Mouse (Mus musculus): ENCODE measurements around the gene Pkp4. TPM values are rescaled to one million over a fixed set of nuclear protein-coding genes. Genes with fewer than 3 reads are reported as not detected.
"Not testable (repeated sequence)": the region's sequence is repeated elsewhere in the genome, so short reads cannot be mapped to it uniquely, and the experiment has no call there.

The Pkp4 gene
- polyA plus RNA-seq, 1 experiment from 2014 or later = 32.4 TPM

- Histone ChIP-seq H3K4me2 (no peak overlapping the region), H3K27ac (ENCODE audit: low read depth) (no peak overlapping the region), H3K4me3 (ENCODE audit: low read depth, low read length) (no peak overlapping the region), H3K4me1 (ENCODE audit: insufficient read depth) (no peaks in the 10 kb centered on the region), H3K36me3 (ENCODE audit: insufficient read depth) (no peaks in the 10 kb centered on the region), H3K9ac (no peak overlapping the region), H3K9me3 (ENCODE audit: low read depth, low read length) (no peaks in the 10 kb centered on the region), H3K27me3 (ENCODE audit: insufficient read depth, low read length) (no peaks in the 10 kb centered on the region)
- WGBS = 52% methylated on average over 4 of the region's 4 CpGs
- no peak for DNase-seq
- TF ChIP-seq CTCF (IDR thresholded peaks at IDR 0.05; ENCODE audit: low read depth) = no peak
- no peak for ATAC-seq (ENCODE audit: insufficient read depth)
These were observed 224.7 kb downstream of the Pkp4 start for GRCm38 (mm10) chr2:59385211-59385935.

- ATAC-seq (ENCODE audit: insufficient read depth) (no peak), DNase-seq (no peak)
- no peaks in the 10 kb centered on the region for H3K27me3 ChIP-seq (ENCODE audit: insufficient read depth, low read length)
- no peaks in the 10 kb centered on the region for H3K4me1 ChIP-seq (ENCODE audit: insufficient read depth)
- H3K27ac ChIP-seq (ENCODE audit: low read depth) = no peak overlapping the region
- H3K9ac ChIP-seq = no peak overlapping the region
- no peak overlapping the region for H3K4me3 ChIP-seq (ENCODE audit: low read depth, low read length)
- 80% methylated on average over 5 of the region's 5 CpGs for WGBS
- H3K4me2 ChIP-seq = no peak overlapping the region
- no peak for TF ChIP-seq CTCF (IDR thresholded peaks at IDR 0.05; ENCODE audit: low read depth)
- H3K9me3 ChIP-seq (ENCODE audit: low read depth, low read length) = no peaks in the 10 kb centered on the region
- H3K36me3 ChIP-seq (ENCODE audit: insufficient read depth) = no peaks in the 10 kb centered on the region
These were observed 229.3 kb downstream of the Pkp4 start for GRCm38 (mm10) chr2:59389971-59390370.

GRCm38 (mm10) chr2:59393177-59393576 lies 232.5 kb downstream of the Pkp4 start:
- Histone ChIP-seq H3K27ac (ENCODE audit: low read depth) (no peak overlapping the region), H3K4me1 (ENCODE audit: insufficient read depth) (no peaks in the 10 kb centered on the region), H3K4me3 (ENCODE audit: low read depth, low read length) (no peak overlapping the region), H3K9ac (no peak overlapping the region), H3K4me2 (no peak overlapping the region), H3K9me3 (ENCODE audit: low read depth, low read length) (no peaks in the 10 kb centered on the region), H3K36me3 (ENCODE audit: insufficient read depth) (no peaks in the 10 kb centered on the region), H3K27me3 (ENCODE audit: insufficient read depth, low read length) (no peaks in the 10 kb centered on the region)
- DNase-seq (no peak), ATAC-seq (ENCODE audit: insufficient read depth) (no peak)
- WGBS = 76% methylated on average over 1 of the region's 1 CpGs
- TF ChIP-seq CTCF (IDR thresholded peaks at IDR 0.05; ENCODE audit: low read depth) = no peak

GRCm38 (mm10) chr2:59394651-59395050 lies 234.0 kb downstream of the Pkp4 start:
- no peak for TF ChIP-seq CTCF (IDR thresholded peaks at IDR 0.05; ENCODE audit: low read depth)
- Histone ChIP-seq H3K9me3 (ENCODE audit: low read depth, low read length) (no peaks in the 10 kb centered on the region), H3K4me1 (ENCODE audit: insufficient read depth) (no peaks in the 10 kb centered on the region), H3K9ac (no peak overlapping the region), H3K4me2 (no peak overlapping the region), H3K4me3 (ENCODE audit: low read depth, low read length) (no peak overlapping the region), H3K27ac (ENCODE audit: low read depth) (no peak overlapping the region), H3K36me3 (ENCODE audit: insufficient read depth) (no peaks in the 10 kb centered on the region), H3K27me3 (ENCODE audit: insufficient read depth, low read length) (no peaks in the 10 kb centered on the region)
- ATAC-seq (ENCODE audit: insufficient read depth) (no peak), DNase-seq (no peak)
- 96% methylated on average over 4 of the region's 4 CpGs for WGBS

- H3K27me3 ChIP-seq (ENCODE audit: insufficient read depth, low read length); H3K4me1 ChIP-seq (ENCODE audit: insufficient read depth); H3K4me3 ChIP-seq (ENCODE audit: low read depth, low read length); H3K27ac ChIP-seq (ENCODE audit: low read depth); H3K9me3 ChIP-seq (ENCODE audit: low read depth, low read length); ATAC-seq (ENCODE audit: insufficient read depth); H3K9ac ChIP-seq; H3K4me2 ChIP-seq; H3K36me3 ChIP-seq (ENCODE audit: insufficient read depth); DNase-seq: not testable (repeated sequence)
- 58% methylated on average over 1 of the region's 1 CpGs for WGBS
These were observed 234.6 kb downstream of the Pkp4 start for GRCm38 (mm10) chr2:59395160-59395650.

- no peak overlapping the region for H3K9ac ChIP-seq
- no peaks in the 10 kb centered on the region for H3K9me3 ChIP-seq (ENCODE audit: low read depth, low read length)
- no peak overlapping the region for H3K4me3 ChIP-seq (ENCODE audit: low read depth, low read length)
- H3K4me2 ChIP-seq = no peak overlapping the region
- no peak for TF ChIP-seq CTCF (IDR thresholded peaks at IDR 0.05; ENCODE audit: low read depth)
- no peaks in the 10 kb centered on the region for H3K27me3 ChIP-seq (ENCODE audit: insufficient read depth, low read length)
- no peak for ATAC-seq (ENCODE audit: insufficient read depth)
- no peak for DNase-seq
- H3K27ac ChIP-seq (ENCODE audit: low read depth) = no peak overlapping the region
- no peaks in the 10 kb centered on the region for H3K36me3 ChIP-seq (ENCODE audit: insufficient read depth)
- WGBS = 81% methylated on average over 1 of the region's 1 CpGs
- no peaks in the 10 kb centered on the region for H3K4me1 ChIP-seq (ENCODE audit: insufficient read depth)
These were observed 235.9 kb downstream of the Pkp4 start for GRCm38 (mm10) chr2:59396555-59396954.

GRCm38 (mm10) chr2:59397531-59397930 lies 236.9 kb downstream of the Pkp4 start:
- Histone ChIP-seq H3K4me2 (no peak overlapping the region), H3K27ac (ENCODE audit: low read depth) (no peak overlapping the region), H3K9ac (no peak overlapping the region), H3K4me1 (ENCODE audit: insufficient read depth) (no peaks in the 10 kb centered on the region), H3K36me3 (ENCODE audit: insufficient read depth) (no peaks in the 10 kb centered on the region), H3K4me3 (ENCODE audit: low read depth, low read length) (no peak overlapping the region), H3K27me3 (ENCODE audit: insufficient read depth, low read length) (no peaks in the 10 kb centered on the region), H3K9me3 (ENCODE audit: low read depth, low read length) (no peaks in the 10 kb centered on the region)
- no peak for TF ChIP-seq CTCF (IDR thresholded peaks at IDR 0.05; ENCODE audit: low read depth)
- ATAC-seq (ENCODE audit: insufficient read depth) (no peak), DNase-seq (no peak)

Data from lung, embryonic 14.5 days (tissue).